Mouse (Mus musculus) hindbrain, embryonic 16.5 days (tissue): ENCODE measurements around the gene Egr4. TPM values are rescaled to one million over a fixed set of nuclear protein-coding genes. Genes with fewer than 3 reads are reported as not detected.

ENCODE experiments used
- ATAC-seq: fragments of 200-750 bp; cut with Nextera tagmentation; 2 replicates; pipeline ENCODE4 v1.8.0; 2017; ENCODE audit warnings: moderate TSS enrichment, moderate library complexity
- H3K27ac ChIP-seq: fragments of 300-500 bp; sonication (generic); 2 replicates; pipeline ENCODE4 v1.5.1; 2014; ENCODE audit warnings: low read depth, mild to moderate bottlenecking, control low read depth, low read length, moderate library complexity
- H3K27me3 ChIP-seq: fragments of 300-500 bp; sonication (generic); replicated peaks from 2 replicates; pipeline ENCODE4 v1.6.1; 2014; ENCODE audit warnings: low read length; ENCODE audit not compliant: control insufficient read depth, insufficient read depth
- H3K36me3 ChIP-seq: fragments of 300-500 bp; sonication (generic); 2 replicates; pipeline ENCODE4 v1.6.1; 2014; ENCODE audit warnings: mild to moderate bottlenecking, low read length, moderate library complexity, mixed read lengths; ENCODE audit not compliant: control insufficient read depth, insufficient read depth
- H3K4me1 ChIP-seq: fragments of 300-500 bp; sonication (generic); 2 replicates; pipeline ENCODE4 v1.6.1; 2014; ENCODE audit warnings: low read depth, low read length; ENCODE audit not compliant: control insufficient read depth, insufficient read depth
- H3K4me2 ChIP-seq: fragments of 300-500 bp; sonication (generic); 2 replicates; pipeline ENCODE4 v1.6.1; 2014; ENCODE audit warnings: mild to moderate bottlenecking, low read length, control low read depth, moderate library complexity
- H3K4me3 ChIP-seq: fragments of 300-500 bp; sonication (generic); 2 replicates; pipeline ENCODE4 v1.5.1; 2014; ENCODE audit warnings: mild to moderate bottlenecking, low read length, control low read depth, moderate library complexity
- H3K9ac ChIP-seq: fragments of 300-500 bp; sonication (generic); 2 replicates; pipeline ENCODE4 v1.6.1; 2014; ENCODE audit warnings: low read depth, mild to moderate bottlenecking, control low read depth, low read length, moderate library complexity
- H3K9me3 ChIP-seq: fragments of 300-500 bp; sonication (generic); 2 replicates; pipeline ENCODE4 v1.6.1; 2014; ENCODE audit warnings: mild to moderate bottlenecking, low read length, moderate library complexity; ENCODE audit not compliant: control insufficient read depth
- WGBS: fragments of 180-500 bp; shearing (Covaris S2); extraction: QIAGEN DNeasy Blood & Tissue Kit; methylation state at CpG from one replicate; pipeline ENCODE4 v1.1.7; 2014; 5-methylcytosine and 5-hydroxymethylcytosine counted together
- polyA plus RNA-seq: library from polyadenylated mRNA; unstranded; fragments of >200 nt; fragmentation: Nextera tagmentation; extraction: Ambion mirVana; gene quantifications from 2 replicates; pipeline ENCODE4 v1.2.1, GENCODE M21; 2015

Gene Egr4
- polyA plus RNA-seq = not detected in 2 replicates

- WGBS = under 1% methylated on average over 36 of the region's 38 CpGs
- Histone ChIP-seq H3K36me3 (no peaks in the 10 kb centered on the region), H3K4me3 (peak within 1 kb of the TSS; percentile 51), H3K4me2 (peak within 1 kb of the TSS; percentile 81), H3K27me3 (peaks cover 48% of the 10 kb centered on the region), H3K4me1 (peaks cover 24% of the 10 kb centered on the region), H3K27ac (no peak within 1 kb of the TSS), H3K9me3 (no peaks in the 10 kb centered on the region), H3K9ac (peak within 1 kb of the TSS; percentile 5; the same call in 1 of the 2 replicates)
- peak; percentile 76 for ATAC-seq
Measured at GRCm38 (mm10) chr6:85513531-85513910, at the start of gene Egr4. Gene Egr4, minus strand, starts transcription at chr6:85513589.

GRCm38 (mm10) chr6:85562374-85562773, 49.0 kb upstream of the Egr4 start:
- Histone ChIP-seq H3K4me2 (no peak overlapping the region), H3K9me3 (no peaks in the 10 kb centered on the region)
- ATAC-seq = no peak

GRCm38 (mm10) chr6:85547642-85548041, 34.3 kb upstream of the Egr4 start:
- Histone ChIP-seq H3K36me3 (no peaks in the 10 kb centered on the region), H3K27me3 (no peaks in the 10 kb centered on the region), H3K4me1 (peaks cover 2% of the 10 kb centered on the region; the same call in 1 of the 2 replicates), H3K9me3 (no peaks in the 10 kb centered on the region), H3K27ac (no peak overlapping the region), H3K4me3 (no peak overlapping the region), H3K4me2 (no peak overlapping the region), H3K9ac (no peak overlapping the region)
- WGBS = 88% methylated on average over 5 of the region's 5 CpGs
- ATAC-seq = no peak

More at GRCm38 (mm10) chr6:85562374-85562773, 49.0 kb upstream of the Egr4 start:
- no peaks in the 10 kb centered on the region for H3K36me3 ChIP-seq
- H3K4me1 ChIP-seq = no peaks in the 10 kb centered on the region
- H3K4me3 ChIP-seq = no peak overlapping the region
- H3K27ac ChIP-seq = no peak overlapping the region
- H3K27me3 ChIP-seq = no peaks in the 10 kb centered on the region
- no peak overlapping the region for H3K9ac ChIP-seq
- WGBS = 37% methylated on average over 1 of the region's 1 CpGs

DNA sequence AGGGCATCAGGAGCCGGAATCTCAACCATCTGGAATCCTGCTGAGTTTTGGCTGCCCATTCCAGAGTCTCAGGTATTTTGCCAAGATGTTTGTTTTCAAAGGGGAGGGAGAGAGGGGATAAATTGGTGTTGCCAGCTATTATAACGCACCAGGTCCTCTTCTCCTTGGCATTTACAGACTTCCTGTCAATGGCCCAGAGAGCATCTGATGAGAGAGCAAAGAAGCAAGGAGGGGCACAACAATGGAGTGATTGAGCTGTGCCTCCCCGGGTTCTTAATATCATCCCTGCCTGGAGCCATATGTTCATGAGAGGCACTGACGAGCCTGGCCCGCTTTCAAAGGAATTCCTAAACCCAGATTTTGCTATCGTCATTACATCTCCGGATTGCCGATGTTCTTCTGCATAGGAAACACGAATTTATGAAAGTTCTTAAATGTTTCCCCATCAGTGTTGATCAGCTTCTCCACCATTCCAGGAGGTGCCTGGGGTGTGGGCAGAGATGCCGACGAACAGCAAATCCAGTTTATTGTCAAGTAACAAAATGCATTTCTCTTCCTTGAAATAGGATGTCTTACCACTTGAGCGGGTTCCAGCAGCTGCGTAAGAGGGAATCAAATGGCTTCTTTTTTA, 31.0 kb upstream of the Egr4 start:
- H3K27ac ChIP-seq = no peak overlapping the region
- 50% methylated on average over 13 of the region's 13 CpGs for WGBS
- H3K4me1 ChIP-seq = peaks cover 2% of the 10 kb centered on the region; the same call in 1 of the 2 replicates
- H3K4me3 ChIP-seq = no peak overlapping the region
- no peak overlapping the region for H3K9ac ChIP-seq
- no peaks in the 10 kb centered on the region for H3K27me3 ChIP-seq
- ATAC-seq = peak; percentile 42; the same call in 1 of the 2 replicates
- H3K9me3 ChIP-seq = no peaks in the 10 kb centered on the region
- H3K36me3 ChIP-seq = no peaks in the 10 kb centered on the region
- H3K4me2 ChIP-seq = peak overlapping the region; percentile 39

DNA sequence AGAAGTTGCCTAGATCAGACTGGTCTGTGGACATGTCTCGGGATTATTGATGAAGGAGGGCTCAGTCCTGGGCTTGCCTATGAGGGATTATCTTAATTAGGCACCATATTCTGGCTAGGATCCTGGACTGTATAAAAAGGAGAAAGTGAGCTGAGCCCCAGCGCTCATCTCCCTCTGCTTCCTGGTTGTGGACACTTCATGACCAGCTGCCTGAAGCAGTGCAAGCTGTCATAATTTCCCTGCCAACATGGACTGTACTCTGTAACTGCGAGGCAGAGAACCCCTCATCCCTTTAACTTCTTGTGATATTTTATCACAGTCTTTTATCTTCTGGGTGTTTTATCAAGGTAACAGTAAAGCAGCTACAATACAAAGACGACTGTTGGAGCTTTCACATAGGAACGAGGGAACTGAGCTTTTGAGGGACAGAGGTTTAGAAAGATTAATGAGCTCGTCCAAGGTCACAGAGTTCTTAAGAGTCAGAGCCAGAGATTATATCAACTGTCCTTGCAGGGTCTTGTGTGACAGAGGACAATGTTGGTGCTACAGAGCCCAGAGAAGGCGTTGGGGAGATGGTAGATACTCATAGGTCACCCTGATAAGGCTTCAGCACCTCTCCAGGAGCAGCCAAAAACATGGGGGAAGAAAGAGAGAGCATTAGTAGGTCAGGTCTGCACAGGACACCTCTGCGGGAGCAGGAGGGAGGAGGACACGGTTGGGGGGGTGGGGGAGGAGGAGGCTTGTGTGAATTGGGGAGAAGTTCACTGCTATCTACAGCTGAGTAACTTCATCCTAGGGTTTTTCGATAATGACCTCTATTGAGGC, 30.2 kb upstream of the Egr4 start:
- no peak overlapping the region for H3K4me3 ChIP-seq
- H3K36me3 ChIP-seq = no peaks in the 10 kb centered on the region
- H3K27ac ChIP-seq = no peak overlapping the region
- H3K4me1 ChIP-seq = peaks cover 2% of the 10 kb centered on the region; the same call in 1 of the 2 replicates
- no peak overlapping the region for H3K4me2 ChIP-seq
- no peak overlapping the region for H3K9ac ChIP-seq
- H3K27me3 ChIP-seq = no peaks in the 10 kb centered on the region
- WGBS = 75% methylated on average over 10 of the region's 10 CpGs
- ATAC-seq = no peak
- no peaks in the 10 kb centered on the region for H3K9me3 ChIP-seq

- no peak overlapping the region for H3K27ac ChIP-seq
- peaks cover 4% of the 10 kb centered on the region for H3K4me1 ChIP-seq
- WGBS = 70% methylated on average over 2 of the region's 2 CpGs
- H3K27me3 ChIP-seq = no peaks in the 10 kb centered on the region
- H3K36me3 ChIP-seq = no peaks in the 10 kb centered on the region
- ATAC-seq = no peak
- no peak overlapping the region for H3K9ac ChIP-seq
- H3K4me2 ChIP-seq = no peak overlapping the region
- no peak overlapping the region for H3K4me3 ChIP-seq
- no peaks in the 10 kb centered on the region for H3K9me3 ChIP-seq
Measured at GRCm38 (mm10) chr6:85522825-85523224, 9.4 kb upstream of the Egr4 start.

DNA sequence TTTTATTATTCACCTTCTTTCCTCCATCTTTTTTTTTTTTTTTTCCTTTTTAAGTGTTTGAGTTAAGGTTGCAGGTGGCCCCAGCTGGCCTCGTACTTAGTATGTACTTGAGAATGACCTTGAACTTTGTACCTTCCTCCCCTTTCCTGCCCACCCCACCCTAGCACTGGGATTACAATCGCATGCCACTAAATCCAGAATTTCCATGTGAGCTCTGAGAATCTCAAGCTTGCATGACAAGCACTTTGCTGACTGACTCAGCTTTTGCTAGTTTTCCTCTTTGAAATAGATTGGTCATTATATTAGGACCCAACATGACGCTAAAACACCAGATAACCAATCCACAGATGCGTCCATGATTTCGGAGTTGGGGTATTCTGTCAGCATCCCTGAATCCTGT, 8.6 kb upstream of the Egr4 start:
- no peaks in the 10 kb centered on the region for H3K36me3 ChIP-seq
- 90% methylated on average over 5 of the region's 5 CpGs for WGBS
- peaks cover 4% of the 10 kb centered on the region for H3K4me1 ChIP-seq
- no peaks in the 10 kb centered on the region for H3K9me3 ChIP-seq
- no peak for ATAC-seq
- H3K4me3 ChIP-seq = no peak overlapping the region
- H3K9ac ChIP-seq = no peak overlapping the region
- no peak overlapping the region for H3K27ac ChIP-seq
- H3K4me2 ChIP-seq = no peak overlapping the region
- no peaks in the 10 kb centered on the region for H3K27me3 ChIP-seq

DNA sequence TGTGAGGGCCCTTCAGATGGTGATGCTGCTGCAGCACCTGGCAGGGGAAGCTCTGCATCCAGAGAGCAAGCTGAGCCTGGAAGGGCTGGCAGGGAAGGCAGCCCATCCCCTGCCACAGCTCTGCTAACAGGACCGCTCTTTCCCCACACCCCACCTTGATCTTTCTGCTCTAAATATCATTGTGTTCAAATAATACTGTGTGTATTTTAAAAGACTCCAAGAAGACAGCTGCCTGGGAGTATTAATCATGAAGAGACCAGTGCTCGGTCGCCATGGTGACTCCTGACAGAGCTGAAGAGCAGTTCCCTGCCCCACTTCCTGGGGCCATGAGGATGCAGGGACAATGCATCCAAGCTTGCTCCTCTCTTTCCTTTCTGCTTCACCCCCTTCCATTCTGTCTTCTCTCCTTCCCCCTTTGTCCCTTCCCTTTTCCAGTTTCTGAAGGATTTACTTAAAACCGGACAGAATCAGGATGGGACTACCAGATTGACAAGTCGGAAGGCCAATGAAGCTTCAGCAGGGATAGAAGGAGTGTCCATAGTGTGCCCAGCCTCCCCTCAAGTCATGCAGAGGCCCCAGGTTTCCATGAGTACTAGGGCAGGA, 4.8 kb upstream of the Egr4 start:
- Histone ChIP-seq H3K9me3 (no peaks in the 10 kb centered on the region), H3K4me3 (no peak overlapping the region), H3K27ac (peak overlapping the region; percentile 46; the same call in 1 of the 2 replicates), H3K4me2 (peak overlapping the region; percentile 5; the same call in 1 of the 2 replicates), H3K36me3 (no peaks in the 10 kb centered on the region), H3K4me1 (peaks cover 9% of the 10 kb centered on the region), H3K9ac (no peak overlapping the region), H3K27me3 (peaks cover 20% of the 10 kb centered on the region)
- WGBS = 24% methylated on average over 5 of the region's 5 CpGs
- ATAC-seq = peak; percentile 72

DNA sequence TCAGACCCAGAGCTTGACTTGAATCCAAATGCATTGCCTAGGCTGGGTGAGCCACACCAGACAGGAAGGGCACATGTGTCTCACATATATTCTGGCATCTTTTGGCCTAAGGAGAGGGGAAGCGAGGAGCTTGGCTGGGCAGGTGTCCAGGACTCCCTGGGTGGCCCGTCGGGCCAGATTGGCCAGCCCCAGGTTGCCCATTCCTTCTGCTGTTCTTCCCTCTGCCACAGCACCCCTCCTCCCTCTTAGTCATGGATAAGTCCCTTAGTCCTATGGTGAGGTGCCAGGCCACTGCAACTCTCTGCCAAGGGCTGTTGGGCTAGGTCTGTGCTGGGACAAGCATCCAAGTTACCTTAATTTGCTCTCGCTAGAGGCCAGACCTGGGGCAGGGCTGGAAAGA, 2.6 kb upstream of the Egr4 start:
- Histone ChIP-seq H3K4me1 (peaks cover 24% of the 10 kb centered on the region), H3K36me3 (no peaks in the 10 kb centered on the region), H3K27ac (no peak overlapping the region), H3K4me2 (no peak overlapping the region), H3K9ac (no peak overlapping the region), H3K27me3 (peaks cover 40% of the 10 kb centered on the region), H3K9me3 (no peaks in the 10 kb centered on the region), H3K4me3 (no peak overlapping the region)
- WGBS = 50% methylated on average over 4 of the region's 4 CpGs
- ATAC-seq = peak; percentile 57; the same call in 1 of the 2 replicates
